Mouse (Mus musculus) T-helper 17 cell (primary cell): ENCODE measurements around the gene Plxdc2.
"Not testable (repeated sequence)": the region's sequence is repeated elsewhere in the genome, so short reads cannot be mapped to it uniquely, and the experiment has no call there.

Source experiments
- in situ Hi-C, 2 experiments: fragments of 300-600 bp; cut with MboI, MseI; formaldehyde crosslinking; loops; 1 replicate in 1 of 2; 2 replicates in 1 of 2; pipeline ENCODE4 v1.15.1; 2025; ENCODE audit warnings: high pct_unique_total_duplicates in 2 of 2

Plxdc2 gene

GRCm38 (mm10) chr2:16734381-16734780, 378.3 kb downstream of the Plxdc2 start:
- in situ Hi-C loops = no loop called here

- in situ Hi-C loops = no loop called here
These were observed 382.1 kb downstream of the Plxdc2 start for GRCm38 (mm10) chr2:16738241-16738640.

- in situ Hi-C loops = no loop called here
These were observed 385.7 kb downstream of the Plxdc2 start for GRCm38 (mm10) chr2:16741813-16742212.

- in situ Hi-C loops = no loop called here
These were observed 387.5 kb downstream of the Plxdc2 start for GRCm38 (mm10) chr2:16743568-16743967.

- in situ Hi-C loops = no loop called here
These were observed 393.3 kb downstream of the Plxdc2 start for GRCm38 (mm10) chr2:16749302-16749909.

- in situ Hi-C loops = no loop called here
These were observed 401.1 kb downstream of the Plxdc2 start for GRCm38 (mm10) chr2:16757158-16757557.

- in situ Hi-C loops = no loop called here
These were observed 403.7 kb downstream of the Plxdc2 start for GRCm38 (mm10) chr2:16759766-16760165.

GRCm38 (mm10) chr2:16769149-16769548, 413.0 kb downstream of the Plxdc2 start:
- in situ Hi-C loops = not testable (repeated sequence)

GRCm38 (mm10) chr2:16773398-16774113, 417.5 kb downstream of the Plxdc2 start:
- in situ Hi-C loops = no loop called here

- in situ Hi-C loops = no loop called here
These were observed 418.0 kb downstream of the Plxdc2 start for GRCm38 (mm10) chr2:16774114-16774433.

GRCm38 (mm10) chr2:16795283-16795682, 439.2 kb downstream of the Plxdc2 start:
- in situ Hi-C loops = no loop called here
